Mouse (Mus musculus): ENCODE measurements around the gene Tapbpl.

Gene Tapbpl

GRCm38 (mm10) chr6:125240617-125241016, 9.0 kb upstream of the Tapbpl start:
- in situ Hi-C loops (cut with MboI) = no loop called here

GRCm38 (mm10) chr6:125239547-125239946, 7.9 kb upstream of the Tapbpl start:
- in situ Hi-C loops (cut with MboI) = no loop called here

GRCm38 (mm10) chr6:125238396-125238795, 6.7 kb upstream of the Tapbpl start:
- in situ Hi-C loops (cut with MboI) = no loop called here

GRCm38 (mm10) chr6:125237421-125237820, 5.8 kb upstream of the Tapbpl start:
- in situ Hi-C loops (cut with MboI) = no loop called here

- in situ Hi-C loops (cut with MboI) = no loop called here
Measured at GRCm38 (mm10) chr6:125236782-125237181, 5.1 kb upstream of the Tapbpl start, which contains the start of gene Cd27. Gene Cd27 (minus strand): TSS chr6:125237010.

GRCm38 (mm10) chr6:125236341-125236740, 4.7 kb upstream of the Tapbpl start:
- in situ Hi-C loops (cut with MboI) = no loop called here

- in situ Hi-C loops (cut with MboI) = no loop called here
Measured at GRCm38 (mm10) chr6:125234520-125234828, 2.8 kb upstream of the Tapbpl start.

GRCm38 (mm10) chr6:125233816-125234519, 2.3 kb upstream of the Tapbpl start:
- in situ Hi-C loops (cut with MboI) = no loop called here

- in situ Hi-C loops (cut with MboI) = no loop called here
Measured at GRCm38 (mm10) chr6:125232516-125232915, 856 bp upstream of the Tapbpl start.

- in situ Hi-C loops (cut with MboI) = no loop called here
Measured at GRCm38 (mm10) chr6:125232045-125232437, 381 bp upstream of the Tapbpl start.

- in situ Hi-C loops (cut with MboI) = no loop called here
Measured at GRCm38 (mm10) chr6:125230571-125230970, 1.1 kb downstream of the Tapbpl start.

- in situ Hi-C loops (cut with MboI) = no loop called here
Measured at GRCm38 (mm10) chr6:125225518-125226115, 6.0 kb downstream of the Tapbpl start.

GRCm38 (mm10) chr6:125222577-125222976, 9.1 kb downstream of the Tapbpl start:
- in situ Hi-C loops (cut with MboI) = no loop called here

- in situ Hi-C loops (cut with MboI) = no loop called here
Measured at GRCm38 (mm10) chr6:125222146-125222545, 9.5 kb downstream of the Tapbpl start.

GRCm38 (mm10) chr6:125221115-125221745, 10.4 kb downstream of the Tapbpl start:
- in situ Hi-C loops (cut with MboI) = no loop called here

GRCm38 (mm10) chr6:125218963-125219362, 12.7 kb downstream of the Tapbpl start:
- in situ Hi-C loops (cut with MboI) = loop anchor here (5.0 kb wide), 1 partner anchor 53 kb away; no protein-coding TSS in a partner anchor

- in situ Hi-C loops (cut with MboI) = loop anchor here (5.0 kb wide), 1 partner anchor 54 kb away; no protein-coding TSS in a partner anchor
Measured at GRCm38 (mm10) chr6:125217899-125218298, 13.8 kb downstream of the Tapbpl start.

GRCm38 (mm10) chr6:125216898-125217297, 14.8 kb downstream of the Tapbpl start:
- in situ Hi-C loops (cut with MboI) = loop anchor here (5.0 kb wide), 1 partner anchor 55 kb away; no protein-coding TSS in a partner anchor

- in situ Hi-C loops (cut with MboI) = loop anchor here (5.0 kb wide), 1 partner anchor 57 kb away; no protein-coding TSS in a partner anchor
Measured at GRCm38 (mm10) chr6:125215148-125215954, 16.3 kb downstream of the Tapbpl start, which contains the start of gene Vamp1. Gene Vamp1 (plus strand): TSS chr6:125215551.

- in situ Hi-C loops (cut with MboI) = no loop called here
Measured at GRCm38 (mm10) chr6:125213715-125214114, 17.9 kb downstream of the Tapbpl start.

- in situ Hi-C loops (cut with MboI) = no loop called here
Measured at GRCm38 (mm10) chr6:125213129-125213528, 18.5 kb downstream of the Tapbpl start.

- in situ Hi-C loops (cut with MboI) = no loop called here
Measured at GRCm38 (mm10) chr6:125212621-125213020, 19.0 kb downstream of the Tapbpl start.

All from mature B cell (primary cell).